ENCODE assay signal across 8 mouse cellular contexts in genomic region chr9:50603998-50604324, GRCm38 (mm10). TPM values are rescaled to one million over a fixed set of nuclear protein-coding genes. Genes with fewer than 3 reads are reported as not detected.
DNase-seq lines count a peak whose midpoint lies in the region; ATAC-seq and TF ChIP-seq lines count a peak whose summit lies in the region.

No protein-coding gene starts in this region.

- WGBS in thymus, adult 2 months: under 1% methylated on average over 24 of the region's 24 CpGs
- under 1% methylated on average over 24 of the region's 24 CpGs for WGBS in liver, embryonic 11.5 days
- WGBS in stomach, postnatal 0 days: under 1% methylated on average over 24 of the region's 24 CpGs

- TF ChIP-seq CTCF in gastrocnemius, adult 2 months (IDR thresholded peaks at IDR 0.05): peak; percentile 28; the same call in 1 of the 2 replicates
- peak; percentile 14 for TF ChIP-seq CTCF in thymus, adult 2 months (IDR thresholded peaks at IDR 0.05; ENCODE audit: borderline replicate concordance, control insufficient read depth, extremely low read depth, insufficient read depth, low read length, poor library complexity)
- peak; percentile 62 for TF ChIP-seq CTCF in stomach, postnatal 0 days (IDR thresholded peaks at IDR 0.05; ENCODE audit: low read depth)

- peak overlapping the region; percentile 85 for H3K9ac ChIP-seq in liver, embryonic 11.5 days (ENCODE audit: low read depth, low read length)
- H3K9ac ChIP-seq in stomach, postnatal 0 days (ENCODE audit: low read length): peak overlapping the region; percentile 86

- no peak for TF ChIP-seq EP300 in stomach, postnatal 0 days (optimal IDR thresholded peaks at IDR 0.05)

- H3K9me3 ChIP-seq in liver, embryonic 11.5 days (ENCODE audit: control insufficient read depth, low read length): no peaks in the 10 kb centered on the region
- no peaks in the 10 kb centered on the region for H3K9me3 ChIP-seq in stomach, postnatal 0 days (ENCODE audit: control insufficient read depth, low read length)

- peak; percentile 72 for ATAC-seq in liver, embryonic 11.5 days (replicated peaks; ENCODE audit: low FRiP score)
- no peak; the same call in 1 of the 2 replicates for ATAC-seq in stomach, postnatal 0 days (ENCODE audit: low FRiP score, low TSS enrichment)
- ATAC-seq in monocyte, adult 5-6 weeks (replicated peaks; ENCODE audit: insufficient number of reproducible peaks, low FRiP score, low TSS enrichment, poor library complexity, severe bottlenecking): no peak

- intact Hi-C loops in gastrocnemius, adult 2 months (cut with DNase I): no loop called here

- H3K36me3 ChIP-seq in thymus, adult 2 months (ENCODE audit: control insufficient read depth, insufficient read depth, low read length): peaks cover 22% of the 10 kb centered on the region
- H3K36me3 ChIP-seq in liver, embryonic 11.5 days (ENCODE audit: control insufficient read depth, insufficient read depth, low read length): peaks cover 24% of the 10 kb centered on the region; the same call in 1 of the 2 replicates
- H3K36me3 ChIP-seq in stomach, postnatal 0 days (ENCODE audit: control insufficient read depth, insufficient read depth, low read length): peaks cover 11% of the 10 kb centered on the region; the same call in 1 of the 2 replicates

- peak overlapping the region; percentile 77 for H3K4me3 ChIP-seq in gastrocnemius, adult 2 months
- H3K4me3 ChIP-seq in thymus, adult 2 months (ENCODE audit: control insufficient read depth, insufficient read depth, low read length): peak overlapping the region; percentile 82
- H3K4me3 ChIP-seq in liver, embryonic 11.5 days (ENCODE audit: low read depth, low read length): peak overlapping the region; percentile 90
- peak overlapping the region; percentile 63 for H3K4me3 ChIP-seq in stomach, postnatal 0 days (ENCODE audit: low read depth, low read length)

- no peak for DNase-seq in gastrocnemius, adult 2 months
- DNase-seq in gastrocnemius, adult 18-20 months (ENCODE audit: low spot score): no peak
- DNase-seq in thymus, adult 2 months: no peak
- DNase-seq in thymus, postnatal 14 days: no peak
- DNase-seq in liver, embryonic 11.5 days (ENCODE audit: low spot score): no peak
- DNase-seq in stomach, postnatal 0 days (ENCODE audit: low spot score): no peak
- no peak for DNase-seq in ovary, postnatal 14 days (ENCODE audit: low spot score)

- peaks cover 15% of the 10 kb centered on the region for H3K4me1 ChIP-seq in thymus, adult 2 months (replicated peaks; ENCODE audit: control insufficient read depth, insufficient read depth, low read length)
- peaks cover 15% of the 10 kb centered on the region for H3K4me1 ChIP-seq in liver, embryonic 11.5 days (replicated peaks; ENCODE audit: control insufficient read depth, insufficient read depth, low read length)
- peaks cover 5% of the 10 kb centered on the region for H3K4me1 ChIP-seq in stomach, postnatal 0 days (replicated peaks; ENCODE audit: control insufficient read depth, insufficient read depth)

- TF ChIP-seq POLR2A in thymus, adult 2 months (IDR thresholded peaks at IDR 0.05; ENCODE audit: control insufficient read depth, extremely low read depth, insufficient read depth, low read length, poor library complexity): no peak

- H3K4me2 ChIP-seq in liver, embryonic 11.5 days: peak overlapping the region; percentile 73
- H3K4me2 ChIP-seq in stomach, postnatal 0 days (replicated peaks; ENCODE audit: low read depth): peak overlapping the region; percentile 76

- H3K27me3 ChIP-seq in thymus, adult 2 months (ENCODE audit: control insufficient read depth, insufficient read depth, low read length): no peaks in the 10 kb centered on the region
- H3K27me3 ChIP-seq in liver, embryonic 11.5 days (replicated peaks; ENCODE audit: control insufficient read depth, insufficient read depth, low read length): no peaks in the 10 kb centered on the region
- no peaks in the 10 kb centered on the region for H3K27me3 ChIP-seq in stomach, postnatal 0 days (ENCODE audit: control insufficient read depth, insufficient read depth, low read length)

- H3K27ac ChIP-seq in gastrocnemius, adult 2 months: peak overlapping the region; percentile 98
- H3K27ac ChIP-seq in thymus, adult 2 months (ENCODE audit: control insufficient read depth, insufficient read depth, low read length): no peak overlapping the region
- H3K27ac ChIP-seq in liver, embryonic 11.5 days (ENCODE audit: low read depth, low read length): peak overlapping the region; percentile 66
- peak overlapping the region; percentile 91 for H3K27ac ChIP-seq in stomach, postnatal 0 days (replicated peaks)

RNA-seq across cellular contexts. Expression of gene Timm8b, which starts 0.3 kb away (rescaled TPM):
- 100 to 1,000 TPM; 211 to 231 TPM for total RNA-seq in gastrocnemius, adult 2 months (2021)
- total RNA-seq in gastrocnemius, adult 18-20 months (2021): 100 to 1,000 TPM; 223 to 226 TPM
- 126 and 168 TPM in 2 replicates for polyA plus RNA-seq in thymus, adult 2 months (2012; rRNA removed)
- polyA plus RNA-seq in liver, embryonic 11.5 days (2014; fragmentation: Nextera tagmentation; extraction: Ambion mirVana): 301 and 312 TPM in 2 replicates
- 252 and 278 TPM in 2 replicates for polyA plus RNA-seq in stomach, postnatal 0 days (2015; fragmentation: Nextera tagmentation; extraction: Ambion mirVana)
- total RNA-seq in monocyte, adult 5-6 weeks (2017): 95.8 to 107 TPM (median 98.7 TPM) in 3 replicates

RNA-seq across cellular contexts. Expression of gene Sdhd, which starts 0.3 kb away (rescaled TPM):
- 100 to 1,000 TPM; 269 to 419 TPM for total RNA-seq in gastrocnemius, adult 2 months (2021)
- 100 to 1,000 TPM; 300 to 329 TPM for total RNA-seq in gastrocnemius, adult 18-20 months (2021)
- polyA plus RNA-seq in thymus, adult 2 months (2012; rRNA removed): 197 and 210 TPM in 2 replicates
- 503 and 533 TPM in 2 replicates for polyA plus RNA-seq in liver, embryonic 11.5 days (2014; fragmentation: Nextera tagmentation; extraction: Ambion mirVana)
- 425 and 428 TPM in 2 replicates for polyA plus RNA-seq in stomach, postnatal 0 days (2015; fragmentation: Nextera tagmentation; extraction: Ambion mirVana)
- total RNA-seq in monocyte, adult 5-6 weeks (2017): 89.9 to 129 TPM (median 106 TPM) in 3 replicates

RNA-seq across cellular contexts. Expression of gene Pih1d2, which starts 13.2 kb away (rescaled TPM):
- under 1 TPM; 0.53 to 0.61 TPM for total RNA-seq in gastrocnemius, adult 2 months (2021)
- under 1 TPM; 0.18 to 0.38 TPM for total RNA-seq in gastrocnemius, adult 18-20 months (2021)
- 0.69 and 0.85 TPM in 2 replicates for polyA plus RNA-seq in thymus, adult 2 months (2012; rRNA removed)
- 3.3 and 4.2 TPM in 2 replicates for polyA plus RNA-seq in liver, embryonic 11.5 days (2014; fragmentation: Nextera tagmentation; extraction: Ambion mirVana)
- 2.2 and 3.2 TPM in 2 replicates for polyA plus RNA-seq in stomach, postnatal 0 days (2015; fragmentation: Nextera tagmentation; extraction: Ambion mirVana)
- 2.2 TPM in 1 of 3 replicates, not detected in the others for total RNA-seq in monocyte, adult 5-6 weeks (2017)

RNA-seq across cellular contexts. Expression of gene Nkapd1, which starts 13.3 kb away (rescaled TPM):
- total RNA-seq in gastrocnemius, adult 2 months (2021): 10 to 100 TPM; 11.1 to 11.7 TPM
- total RNA-seq in gastrocnemius, adult 18-20 months (2021): 10 to 100 TPM; 11.1 to 11.6 TPM
- polyA plus RNA-seq in thymus, adult 2 months (2012; rRNA removed): 8.5 and 8.9 TPM in 2 replicates
- polyA plus RNA-seq in liver, embryonic 11.5 days (2014; fragmentation: Nextera tagmentation; extraction: Ambion mirVana): 16.2 and 20.1 TPM in 2 replicates
- polyA plus RNA-seq in stomach, postnatal 0 days (2015; fragmentation: Nextera tagmentation; extraction: Ambion mirVana): 14.3 and 16.1 TPM in 2 replicates
- total RNA-seq in monocyte, adult 5-6 weeks (2017): 22.0 to 44.9 TPM (median 38.8 TPM) in 3 replicates

RNA-seq across cellular contexts. Expression of gene Tex12, which starts 42.8 kb away (rescaled TPM):
- total RNA-seq in gastrocnemius, adult 2 months (2021): not detected
- not detected for total RNA-seq in gastrocnemius, adult 18-20 months (2021)
- polyA plus RNA-seq in thymus, adult 2 months (2012; rRNA removed): not detected in 2 replicates
- not detected in 2 replicates for polyA plus RNA-seq in liver, embryonic 11.5 days (2014; fragmentation: Nextera tagmentation; extraction: Ambion mirVana)
- polyA plus RNA-seq in stomach, postnatal 0 days (2015; fragmentation: Nextera tagmentation; extraction: Ambion mirVana): not detected in 2 replicates
- not detected in 3 replicates for total RNA-seq in monocyte, adult 5-6 weeks (2017)
